Mouse (Mus musculus): ENCODE data around the gene Dnm2. TPM values are rescaled to one million over a fixed set of nuclear protein-coding genes. Genes with fewer than 3 reads are reported as not detected.

The Dnm2 gene
- polyA plus RNA-seq, 1 experiment, result 67.9 TPM

DNA sequence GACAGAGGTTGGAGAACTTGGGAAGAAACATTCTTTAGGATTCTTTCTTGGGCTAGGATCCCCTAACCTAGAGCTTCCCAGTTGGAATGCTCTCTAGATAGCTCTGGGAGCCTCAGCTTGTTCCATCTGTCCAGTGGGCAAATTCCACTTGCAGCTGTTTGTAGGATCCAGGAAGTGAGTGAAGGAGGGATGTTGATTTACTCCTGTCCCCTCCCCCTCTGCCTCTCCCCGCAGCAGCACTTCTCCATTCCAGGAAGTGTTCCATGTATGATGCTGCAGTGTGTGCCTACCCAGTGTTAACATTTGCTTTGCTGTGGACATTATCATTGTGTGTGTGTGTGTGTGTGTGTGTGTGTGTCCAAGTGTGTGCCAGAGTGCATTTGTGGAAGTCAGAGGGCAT lies 1.3 kb downstream of the Dnm2 start:
- peak overlapping the region; percentile 77 for H3K4me3 ChIP-seq (ENCODE audit: insufficient read depth, low read length)
- H3K27ac ChIP-seq (ENCODE audit: insufficient read depth, low read length), result no peak overlapping the region
- TF ChIP-seq CTCF (IDR thresholded peaks at IDR 0.05; ENCODE audit: extremely low read depth, insufficient read depth, low read length) (no peak), POLR2A (IDR thresholded peaks at IDR 0.05; ENCODE audit: extremely low read depth, insufficient read depth, low read length) (no peak)
- peaks cover 19% of the 10 kb centered on the region for H3K4me1 ChIP-seq (ENCODE audit: control insufficient read depth, insufficient read depth, low read length)

DNA sequence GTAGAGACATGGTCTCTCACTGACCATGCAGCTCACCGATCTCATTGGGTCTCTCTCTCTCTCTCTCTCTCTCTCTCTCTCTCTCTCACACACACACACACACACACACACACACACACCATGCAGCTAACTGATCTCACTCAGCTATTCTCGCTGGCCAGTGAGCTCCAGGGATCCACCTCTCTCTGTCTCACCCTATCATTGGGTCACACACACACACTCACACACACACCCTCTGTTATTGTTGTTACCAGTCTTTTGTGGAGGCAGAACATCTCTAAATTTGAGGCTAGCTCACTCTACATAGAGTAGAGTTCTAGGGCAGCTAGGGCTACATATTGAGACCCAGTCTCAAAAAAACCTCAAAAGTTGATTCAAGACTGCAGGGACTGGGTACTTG lies 1.8 kb downstream of the Dnm2 start:
- no peak overlapping the region for H3K27ac ChIP-seq (ENCODE audit: insufficient read depth, low read length)
- H3K4me1 ChIP-seq (ENCODE audit: control insufficient read depth, insufficient read depth, low read length), result peaks cover 21% of the 10 kb centered on the region
- peak overlapping the region; percentile 77; the same call in 1 of the 2 replicates for H3K4me3 ChIP-seq (ENCODE audit: insufficient read depth, low read length)
- TF ChIP-seq POLR2A (IDR thresholded peaks at IDR 0.05; ENCODE audit: extremely low read depth, insufficient read depth, low read length) (no peak), CTCF (IDR thresholded peaks at IDR 0.05; ENCODE audit: extremely low read depth, insufficient read depth, low read length) (no peak)

DNA sequence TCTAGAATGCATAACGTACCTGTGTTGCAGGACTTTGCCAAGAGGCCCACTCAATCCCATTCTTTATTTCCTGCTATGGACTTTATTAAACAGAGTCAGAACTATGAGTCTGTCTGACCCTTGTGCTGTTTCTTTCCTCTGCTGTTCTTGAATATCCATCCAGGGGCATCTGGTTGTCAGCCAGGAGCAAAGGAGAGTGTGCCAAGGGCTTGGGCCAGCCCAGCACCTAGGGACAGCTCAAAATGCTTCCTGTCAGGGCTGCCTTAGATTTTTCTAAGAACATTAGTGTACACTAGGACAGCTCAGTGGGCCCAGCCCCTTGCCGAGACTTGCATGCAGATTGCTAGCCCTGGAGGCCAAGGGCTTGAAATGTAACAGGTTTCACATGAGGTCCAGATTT lies 3.1 kb downstream of the Dnm2 start:
- TF ChIP-seq CTCF (IDR thresholded peaks at IDR 0.05; ENCODE audit: extremely low read depth, insufficient read depth, low read length) (no peak), POLR2A (IDR thresholded peaks at IDR 0.05; ENCODE audit: extremely low read depth, insufficient read depth, low read length) (no peak)
- H3K27ac ChIP-seq (ENCODE audit: insufficient read depth, low read length), result no peak overlapping the region
- peaks cover 21% of the 10 kb centered on the region for H3K4me1 ChIP-seq (ENCODE audit: control insufficient read depth, insufficient read depth, low read length)
- H3K4me3 ChIP-seq (ENCODE audit: insufficient read depth, low read length), result no peak overlapping the region

DNA sequence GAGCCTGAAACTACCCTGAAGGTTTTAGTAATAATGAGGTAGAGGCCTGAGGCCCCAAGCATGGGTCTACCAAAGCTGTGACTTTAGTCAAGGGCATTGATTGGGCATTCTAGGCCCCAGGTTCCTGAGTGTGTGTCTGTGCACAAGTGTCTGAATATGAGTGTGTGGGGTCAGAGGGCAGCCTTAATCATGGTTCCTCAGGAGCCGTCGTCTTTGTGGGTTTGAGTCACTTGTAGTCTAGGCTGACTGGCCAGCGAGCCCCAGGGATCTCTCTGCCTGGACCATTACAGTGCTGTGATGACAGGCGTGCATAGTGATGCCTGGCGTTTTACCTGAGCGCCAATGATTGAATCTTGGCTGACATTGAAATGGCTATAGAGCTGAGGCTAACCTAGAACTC lies 3.5 kb downstream of the Dnm2 start:
- TF ChIP-seq CTCF (IDR thresholded peaks at IDR 0.05; ENCODE audit: extremely low read depth, insufficient read depth, low read length), result no peak
- H3K4me1 ChIP-seq (ENCODE audit: control insufficient read depth, insufficient read depth, low read length), result peaks cover 23% of the 10 kb centered on the region
- H3K4me3 ChIP-seq (ENCODE audit: insufficient read depth, low read length), result no peak overlapping the region
- H3K27ac ChIP-seq (ENCODE audit: insufficient read depth, low read length), result no peak overlapping the region

DNA sequence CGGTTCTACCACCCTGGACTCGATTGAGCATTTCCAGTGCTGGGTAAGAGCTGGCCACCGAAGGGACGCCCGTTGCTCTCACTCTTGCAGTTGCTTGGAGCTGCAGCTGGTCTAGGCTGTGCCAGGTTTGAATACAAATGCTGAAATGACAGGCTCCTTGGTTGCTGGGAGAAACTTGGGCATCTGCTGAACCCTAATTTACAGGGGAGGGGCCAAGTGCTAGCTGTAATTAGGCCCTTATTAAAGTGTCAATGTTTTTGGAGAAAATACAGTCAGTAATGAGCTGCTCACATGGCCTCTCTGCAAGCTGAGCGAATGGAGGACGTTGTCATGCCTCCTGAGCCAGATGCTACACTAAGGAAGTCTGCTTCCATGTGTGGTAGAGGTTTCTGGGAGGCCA lies 6.0 kb downstream of the Dnm2 start:
- no peak for TF ChIP-seq POLR2A (IDR thresholded peaks at IDR 0.05; ENCODE audit: extremely low read depth, insufficient read depth, low read length)

DNA sequence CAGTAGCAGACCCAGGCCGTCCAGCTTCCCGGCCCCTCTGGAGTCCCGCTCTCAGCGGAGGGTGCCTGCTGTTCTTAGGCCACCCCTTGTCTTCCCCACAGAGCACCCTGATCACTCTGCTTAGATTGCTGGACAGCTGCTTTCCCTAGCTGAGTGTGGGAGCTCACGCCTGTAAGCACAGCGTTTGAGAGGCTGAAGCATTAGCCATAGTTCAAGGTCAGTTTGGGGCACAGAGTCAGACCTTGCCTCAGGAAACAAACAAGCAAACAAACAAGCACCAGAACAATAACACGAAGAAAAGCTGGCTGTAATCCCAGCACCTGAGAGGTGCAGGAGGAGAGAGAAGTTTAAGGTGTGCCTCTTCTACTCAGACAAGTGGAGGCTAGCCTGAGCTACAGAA lies 7.4 kb downstream of the Dnm2 start:
- no peak for TF ChIP-seq POLR2A (IDR thresholded peaks at IDR 0.05; ENCODE audit: extremely low read depth, insufficient read depth, low read length)
- no peak for TF ChIP-seq CTCF (IDR thresholded peaks at IDR 0.05; ENCODE audit: extremely low read depth, insufficient read depth, low read length)
- H3K27ac ChIP-seq (ENCODE audit: insufficient read depth, low read length), result no peak overlapping the region
- H3K4me1 ChIP-seq (ENCODE audit: control insufficient read depth, insufficient read depth, low read length), result peaks cover 25% of the 10 kb centered on the region
- H3K4me3 ChIP-seq (ENCODE audit: insufficient read depth, low read length), result no peak overlapping the region

More for the DNA sequence above, 6.0 kb downstream of the Dnm2 start:
- Histone ChIP-seq H3K4me1 (ENCODE audit: control insufficient read depth, insufficient read depth, low read length) (peaks cover 32% of the 10 kb centered on the region), H3K4me3 (ENCODE audit: insufficient read depth, low read length) (no peak overlapping the region), H3K27ac (ENCODE audit: insufficient read depth, low read length) (no peak overlapping the region)

DNA sequence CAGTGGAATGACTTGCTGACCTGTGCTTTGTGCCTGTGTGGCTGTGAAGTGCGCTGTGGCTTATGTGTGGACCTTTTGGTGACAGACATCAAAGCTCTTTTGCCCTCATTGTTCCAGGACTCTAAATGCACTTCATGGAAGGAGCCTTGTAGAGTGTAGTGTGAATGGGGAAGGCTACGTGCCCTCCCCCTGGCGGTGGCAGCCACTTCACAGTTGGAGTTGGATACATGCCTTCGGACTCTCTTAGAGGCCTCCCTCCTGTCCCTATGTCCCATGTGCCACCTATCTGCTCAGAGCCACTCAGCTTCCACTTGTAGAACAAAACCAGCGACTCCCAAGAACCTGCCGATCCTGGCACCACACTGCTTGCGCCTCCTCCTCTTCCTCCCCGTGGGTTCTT lies 9.1 kb downstream of the Dnm2 start:
- peaks cover 27% of the 10 kb centered on the region for H3K4me1 ChIP-seq (ENCODE audit: control insufficient read depth, insufficient read depth, low read length)
- TF ChIP-seq POLR2A (IDR thresholded peaks at IDR 0.05; ENCODE audit: extremely low read depth, insufficient read depth, low read length), result no peak
- TF ChIP-seq CTCF (IDR thresholded peaks at IDR 0.05; ENCODE audit: extremely low read depth, insufficient read depth, low read length), result no peak
- H3K27ac ChIP-seq (ENCODE audit: insufficient read depth, low read length), result no peak overlapping the region
- no peak overlapping the region for H3K4me3 ChIP-seq (ENCODE audit: insufficient read depth, low read length)

DNA sequence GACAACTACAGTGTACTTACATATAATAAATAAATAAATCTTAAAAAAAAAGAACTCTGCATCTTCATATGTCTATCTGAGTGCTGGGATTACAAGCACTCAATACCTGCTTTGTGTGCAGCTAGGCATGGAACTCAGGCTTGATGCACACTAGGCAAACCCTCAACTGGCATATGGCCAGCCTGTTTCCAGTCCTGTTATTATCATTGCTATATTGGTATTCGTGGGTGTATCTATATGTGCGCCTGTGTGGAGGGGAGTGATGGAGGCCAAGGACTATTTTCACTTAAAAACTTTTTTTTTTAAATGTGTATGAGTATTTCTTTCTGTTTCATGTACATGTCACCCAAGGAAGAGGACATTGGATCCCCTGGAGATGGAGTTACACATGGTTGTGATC lies 9.7 kb downstream of the Dnm2 start:
- no peak overlapping the region for H3K27ac ChIP-seq (ENCODE audit: insufficient read depth, low read length)
- no peak for TF ChIP-seq CTCF (IDR thresholded peaks at IDR 0.05; ENCODE audit: extremely low read depth, insufficient read depth, low read length)
- no peak overlapping the region for H3K4me3 ChIP-seq (ENCODE audit: insufficient read depth, low read length)
- H3K4me1 ChIP-seq (ENCODE audit: control insufficient read depth, insufficient read depth, low read length), result peaks cover 26% of the 10 kb centered on the region

DNA sequence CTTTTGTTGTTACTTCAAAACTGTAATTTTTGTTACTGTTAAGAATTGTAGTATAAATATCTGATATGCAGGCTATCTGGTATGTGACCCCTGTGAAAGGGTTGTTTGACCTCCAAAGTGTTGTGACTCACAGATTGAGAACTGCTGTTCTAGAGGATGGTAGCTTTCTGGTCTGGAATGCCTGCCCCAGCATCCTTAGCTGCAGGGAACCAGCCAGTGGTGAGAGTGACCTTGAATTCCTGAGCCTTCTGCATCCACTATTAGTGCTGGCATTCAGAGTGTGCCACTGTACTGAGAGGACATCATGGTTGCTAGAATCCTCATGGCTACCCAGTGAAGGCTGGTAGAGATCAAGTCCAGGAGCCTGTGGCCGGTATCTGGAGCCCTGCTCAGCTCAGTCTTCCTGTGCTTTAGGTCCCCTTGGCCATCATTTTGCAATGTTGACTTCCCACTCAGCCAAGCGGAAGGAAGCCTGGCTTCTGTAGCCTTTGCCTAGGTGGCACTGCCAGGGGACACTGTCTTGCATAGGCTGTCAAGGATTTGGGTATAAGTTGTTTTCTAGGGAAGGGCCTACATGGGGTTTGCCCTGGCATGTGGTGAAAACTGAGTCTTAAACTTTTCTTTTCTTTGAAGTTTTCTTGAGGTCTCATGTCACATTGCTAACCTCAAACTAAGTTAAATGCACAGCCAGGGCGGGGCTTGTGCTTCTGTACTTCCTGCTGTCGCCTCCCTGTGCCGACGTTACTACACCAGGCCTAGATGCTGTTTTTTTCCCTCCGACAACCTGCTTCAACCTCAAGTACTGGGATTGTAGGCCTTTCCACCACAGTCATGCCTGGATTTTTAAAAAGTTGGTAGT lies 11.3 kb downstream of the Dnm2 start:
- 0 out of 2 replicates have a peak overlapping the region, but pooled peaks have one; percentile 55 for H3K27ac ChIP-seq (ENCODE audit: insufficient read depth, low read length)
- TF ChIP-seq CTCF (IDR thresholded peaks at IDR 0.05; ENCODE audit: extremely low read depth, insufficient read depth, low read length), result no peak
- TF ChIP-seq POLR2A (IDR thresholded peaks at IDR 0.05; ENCODE audit: extremely low read depth, insufficient read depth, low read length), result no peak
- H3K4me1 ChIP-seq (ENCODE audit: control insufficient read depth, insufficient read depth, low read length), result peaks cover 19% of the 10 kb centered on the region
- H3K4me3 ChIP-seq (ENCODE audit: insufficient read depth, low read length), result no peak overlapping the region

DNA sequence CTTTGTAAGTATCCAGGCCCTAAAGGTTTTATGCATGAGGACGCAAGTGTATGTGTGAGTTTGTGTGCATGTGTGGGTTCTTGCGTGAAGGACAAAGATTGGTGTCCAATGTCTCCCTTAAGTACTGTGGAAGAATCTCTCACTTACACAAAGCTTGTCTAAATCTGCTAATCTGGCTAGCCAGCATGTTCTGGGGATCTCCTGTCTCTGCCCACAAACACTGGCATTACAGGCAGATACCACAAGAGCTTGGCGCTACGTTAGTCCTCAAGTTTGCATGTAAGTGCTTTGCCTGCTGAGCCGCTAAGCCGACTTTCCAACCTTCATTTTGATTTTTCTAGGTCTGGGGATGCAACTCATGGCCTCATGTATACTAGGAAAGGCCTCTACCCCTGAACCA lies 12.9 kb downstream of the Dnm2 start:
- Histone ChIP-seq H3K4me1 (ENCODE audit: control insufficient read depth, insufficient read depth, low read length) (peaks cover 17% of the 10 kb centered on the region), H3K27ac (ENCODE audit: insufficient read depth, low read length) (peak overlapping the region; percentile 41; the same call in 1 of the 2 replicates), H3K4me3 (ENCODE audit: insufficient read depth, low read length) (no peak overlapping the region)
- TF ChIP-seq CTCF (IDR thresholded peaks at IDR 0.05; ENCODE audit: extremely low read depth, insufficient read depth, low read length), result no peak
- no peak for TF ChIP-seq POLR2A (IDR thresholded peaks at IDR 0.05; ENCODE audit: extremely low read depth, insufficient read depth, low read length)
